Mouse (Mus musculus) thymus, adult 18-20 months (tissue): ENCODE measurements around the gene Cldn34c1.
"Not testable (repeated sequence)": the region's sequence is repeated elsewhere in the genome, so short reads cannot be mapped to it uniquely, and the experiment has no call there.

Experiments used
- DNase-seq, 2 experiments: peaks; one replicate each; pipeline ENCODE4 v3.0.0; 2022; ENCODE audit warnings: mixed read lengths in 2 of 2

Gene Cldn34c1

GRCm38 (mm10) chrX:123103291-123104260 is at the start of gene Cldn34c1:
TSS of gene Cldn34c1 (plus strand) at chrX:123103495.
- peak; percentile 70 to 73 for DNase-seq

DNA sequence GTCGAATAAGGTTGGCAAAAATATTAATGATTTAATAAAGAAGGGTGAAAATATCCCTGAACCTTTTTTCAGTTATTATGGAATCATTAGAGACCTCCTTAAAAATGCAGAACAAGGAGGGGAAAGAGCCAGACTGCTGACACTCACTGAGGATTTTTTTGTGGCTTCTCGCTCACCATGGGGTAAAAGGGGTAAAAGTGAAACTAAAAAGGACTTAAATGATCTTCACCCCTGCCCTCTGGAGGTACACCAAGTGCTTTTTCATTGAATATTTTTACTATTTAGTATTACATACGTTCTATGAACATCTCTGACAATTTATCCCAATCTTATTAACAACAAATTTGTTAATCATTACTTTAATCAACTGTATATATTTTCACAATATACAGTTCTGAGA is 15.9 kb upstream of the Cldn34c1 start:
- no peak for DNase-seq

DNA sequence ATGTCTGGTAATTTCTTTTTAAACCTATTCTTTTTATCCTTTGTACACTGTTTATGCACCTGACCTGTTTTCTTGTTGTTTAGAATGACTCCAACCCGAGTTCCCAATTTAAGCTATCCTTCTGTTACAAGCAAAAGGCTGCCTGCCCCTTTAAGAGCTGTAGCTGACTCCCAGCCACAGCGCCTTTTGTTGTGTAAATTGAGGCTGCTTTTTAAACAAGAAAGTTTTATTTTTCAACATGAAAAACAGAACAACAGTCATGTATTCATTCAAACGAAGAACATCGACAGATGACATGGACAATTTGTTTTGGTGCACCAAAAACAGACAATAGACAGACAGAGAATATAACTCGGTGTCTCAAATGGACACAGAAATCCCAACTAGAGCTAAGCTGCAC is 489 bp upstream of the Cldn34c1 start:
- DNase-seq, result not testable (repeated sequence)

DNA sequence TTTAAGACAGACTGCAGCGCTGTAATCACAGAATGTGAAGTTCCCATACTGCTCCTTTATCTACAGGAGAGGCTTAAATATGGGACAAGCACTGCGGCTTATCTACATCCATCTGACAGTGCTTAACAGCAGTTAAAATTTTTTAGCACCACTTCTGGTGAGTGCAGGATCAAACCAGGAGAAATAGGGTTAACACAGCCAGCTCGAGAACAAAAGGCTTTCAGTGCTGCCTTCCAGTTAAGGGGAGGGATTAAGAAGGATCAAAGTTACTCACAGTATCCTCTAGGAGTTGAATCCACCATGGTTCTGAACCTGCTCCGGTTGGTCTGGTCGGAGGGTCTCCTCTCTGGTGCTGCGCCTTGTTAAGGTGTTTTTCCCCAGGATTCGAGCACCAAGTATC is 1.4 kb downstream of the Cldn34c1 start:
- not testable (repeated sequence) for DNase-seq

GRCm38 (mm10) chrX:123222381-123222780 is 119.1 kb downstream of the Cldn34c1 start, which contains the start of gene Srsx:
TSS of gene Srsx (minus strand) at chrX:123222481.
- DNase-seq, result not testable (repeated sequence)
